8 mouse cellular contexts compared by ENCODE assay signal in the genomic region with DNA sequence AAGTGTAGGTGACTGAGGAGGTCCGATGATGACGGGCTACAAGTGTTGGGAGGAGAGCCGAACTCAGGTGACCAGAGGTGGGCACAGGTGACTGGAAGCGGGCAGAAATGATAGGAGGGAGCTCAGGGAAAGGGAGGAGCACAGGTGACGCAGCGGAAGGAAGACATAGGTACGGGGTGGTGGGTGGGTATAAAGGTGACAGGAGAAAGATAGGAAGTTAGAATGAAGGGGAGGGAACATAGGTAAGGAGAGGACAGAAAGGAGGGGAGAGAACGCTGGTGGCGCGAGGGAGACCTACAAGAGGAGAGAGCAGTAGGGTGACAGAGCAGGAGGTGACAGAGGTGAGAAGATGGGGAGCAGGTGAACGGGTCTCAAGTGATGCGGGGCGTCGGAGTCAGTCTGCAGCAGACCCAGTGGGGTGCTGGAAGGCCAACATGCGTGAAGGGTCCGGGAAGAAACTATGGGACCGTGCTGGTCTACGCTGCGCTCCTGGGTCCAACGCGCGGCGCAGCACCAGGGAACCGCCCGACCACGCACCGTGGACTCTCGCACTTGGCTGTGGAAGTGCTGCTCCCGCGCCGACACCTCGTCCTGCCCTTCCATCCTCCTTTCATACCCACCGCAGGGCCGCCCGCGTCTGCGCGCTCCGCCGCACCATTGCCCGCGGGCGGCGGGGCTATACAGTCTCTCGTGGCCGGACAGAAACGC. TPM values are rescaled to one million over a fixed set of nuclear protein-coding genes. Genes with fewer than 3 reads are reported as not detected.
DNase-seq lines count a peak whose midpoint lies in the region; ATAC-seq lines count a peak whose summit lies in the region.

No protein-coding gene starts in this region.

- no peaks in the 10 kb centered on the region for H3K9me3 ChIP-seq in embryonic facial prominence, embryonic 10.5 days
- H3K9me3 ChIP-seq in hindbrain, embryonic 15.5 days, result no peaks in the 10 kb centered on the region

- intact Hi-C loops in left cerebral cortex, postnatal 25 days (cut with DNase I), result loop anchor here (1.0 kb wide), 1 partner anchor 57 kb away; the partner anchor contains the start of gene Nom1

- H3K9ac ChIP-seq in hindbrain, embryonic 15.5 days, result peak overlapping the region; percentile 94

- under 1% methylated on average over 47 of the region's 47 CpGs for WGBS in embryonic facial prominence, embryonic 10.5 days
- WGBS in hindbrain, embryonic 15.5 days, result 1% methylated on average over 46 of the region's 47 CpGs

- ATAC-seq in hindbrain, embryonic 15.5 days (ENCODE audit: low FRiP score, low read depth), result peak; percentile 88
- peak; percentile 48 for ATAC-seq in megakaryocyte progenitor cell, adult 5-6 weeks (replicated peaks; ENCODE audit: poor library complexity)

- H3K4me1 ChIP-seq in embryonic facial prominence, embryonic 10.5 days, result peaks cover 16% of the 10 kb centered on the region
- peaks cover 15% of the 10 kb centered on the region for H3K4me1 ChIP-seq in hindbrain, embryonic 15.5 days (replicated peaks)

- H3K27ac ChIP-seq in embryonic facial prominence, embryonic 10.5 days (replicated peaks), result peak overlapping the region; percentile 86
- peak overlapping the region; percentile 88 for H3K27ac ChIP-seq in hindbrain, embryonic 15.5 days (replicated peaks)

- DNase-seq in retina, postnatal 1 day, result peak; percentile 9
- no peak for DNase-seq in retina, embryonic 14.5 days (ENCODE audit: low spot score)
- DNase-seq in embryonic facial prominence, embryonic 10.5 days (ENCODE audit: low spot score), result no peak
- DNase-seq in left cerebral cortex, postnatal 25 days (ENCODE audit: low spot score in 2 of 2), result peak; percentile 18 to 33
- peak; percentile 26 for DNase-seq in telencephalon, adult 2 months (ENCODE audit: low read depth, low spot score)
- no peak for DNase-seq in ovary, postnatal 14 days (ENCODE audit: low spot score)

- peak overlapping the region; percentile 88 for H3K4me2 ChIP-seq in hindbrain, embryonic 15.5 days

- H3K4me3 ChIP-seq in embryonic facial prominence, embryonic 10.5 days, result peak overlapping the region; percentile 87
- peak overlapping the region; percentile 96 for H3K4me3 ChIP-seq in hindbrain, embryonic 15.5 days

- H3K36me3 ChIP-seq in embryonic facial prominence, embryonic 10.5 days (replicated peaks), result no peaks in the 10 kb centered on the region
- H3K36me3 ChIP-seq in hindbrain, embryonic 15.5 days, result no peaks in the 10 kb centered on the region

- peaks cover 12% of the 10 kb centered on the region for H3K27me3 ChIP-seq in embryonic facial prominence, embryonic 10.5 days (replicated peaks; ENCODE audit: low read depth, poor library complexity, severe bottlenecking)
- no peaks in the 10 kb centered on the region for H3K27me3 ChIP-seq in hindbrain, embryonic 15.5 days

RNA-seq across cellular contexts. Expression of gene Lmbr1, which starts 0.4 kb away (rescaled TPM):
- polyA plus RNA-seq in embryonic facial prominence, embryonic 10.5 days (2016; fragmentation: Nextera tagmentation; extraction: Ambion mirVana), result 7.0 and 7.7 TPM in 2 replicates
- 36.7 and 36.8 TPM in 2 replicates for polyA plus RNA-seq in hindbrain, embryonic 15.5 days (2015; fragmentation: Nextera tagmentation; extraction: Ambion mirVana)
- total RNA-seq in left cerebral cortex, postnatal 25 days (2021), result 10 to 100 TPM; 30.4 to 30.5 TPM
- total RNA-seq in megakaryocyte progenitor cell, adult 5-6 weeks (2015), result 2.2 TPM in 2 replicates
- 4.4 and 5.1 TPM in 2 replicates for total RNA-seq in megakaryocyte progenitor cell, adult 5-6 weeks (2017)

RNA-seq across cellular contexts. Expression of gene Nom1, which starts 56.7 kb away (rescaled TPM):
- polyA plus RNA-seq in embryonic facial prominence, embryonic 10.5 days (2016; fragmentation: Nextera tagmentation; extraction: Ambion mirVana), result 35.8 and 36.4 TPM in 2 replicates
- polyA plus RNA-seq in hindbrain, embryonic 15.5 days (2015; fragmentation: Nextera tagmentation; extraction: Ambion mirVana), result 17.9 and 19.3 TPM in 2 replicates
- 10 to 100 TPM; 19.2 to 24.8 TPM for total RNA-seq in left cerebral cortex, postnatal 25 days (2021)
- total RNA-seq in megakaryocyte progenitor cell, adult 5-6 weeks (2015), result 19.6 and 22.0 TPM in 2 replicates
- 16.7 and 25.4 TPM in 2 replicates for total RNA-seq in megakaryocyte progenitor cell, adult 5-6 weeks (2017)

Comparison
In these comparisons a context has a peak if more than half of its experiments do, and no peak if none do; other contexts are left out.
1. DNase-seq: peak in retina, postnatal 1 day (single experiment), left cerebral cortex, postnatal 25 days (2 of 2) and telencephalon, adult 2 months (single experiment); none in retina, embryonic 14.5 days (single experiment), embryonic facial prominence, embryonic 10.5 days (single experiment) and ovary, postnatal 14 days (single experiment).
2. RNA of gene Lmbr1, which starts 0.4 kb away (total RNA-seq): 30.4 to 30.5 TPM in left cerebral cortex, postnatal 25 days; 2.2 to 5.1 TPM in megakaryocyte progenitor cell, adult 5-6 weeks; every median in the first group is over 4 times any median in the second.